Mouse (Mus musculus) ES-E14 (cell line): ENCODE results near the gene Tnfrsf21. TPM values are rescaled to one million over a fixed set of nuclear protein-coding genes. Genes with fewer than 3 reads are reported as not detected.

Experiments used
- DNase-seq: peaks from one replicate; pipeline ENCODE4 v3.0.0-alpha.2; 2013; ENCODE audit warnings: low read depth, low spot score
- H3K27ac ChIP-seq: 2 replicates; pipeline ENCODE4 v1.5.1; 2012; ENCODE audit warnings: low read depth, mild to moderate bottlenecking, low read length, moderate library complexity, mixed read lengths; ENCODE audit not compliant: poor library complexity, insufficient read depth, severe bottlenecking
- H3K36me3 ChIP-seq: 2 replicates; pipeline ENCODE4 v1.6.1; 2012; ENCODE audit warnings: mild to moderate bottlenecking, low read length, moderate library complexity, mixed read lengths; ENCODE audit not compliant: control insufficient read depth, poor library complexity, insufficient read depth, severe bottlenecking
- H3K4me1 ChIP-seq, 2 experiments: fragments of 150-350 bp in 1 of 2; sonication (generic) in 1 of 2; 2 replicates each; pipeline ENCODE4 v1.6.1; 2012; ENCODE audit warnings: low read length in 2 of 2, mild to moderate bottlenecking in 1 of 2, mixed read lengths in 1 of 2; ENCODE audit not compliant: control insufficient read depth in 2 of 2, insufficient read depth in 2 of 2, poor library complexity in 1 of 2
- H3K4me3 ChIP-seq, 2 experiments: fragments of 150-350 bp in 1 of 2; sonication (generic) in 1 of 2; 2 replicates each; pipeline ENCODE4 v1.5.1; 2012; ENCODE audit warnings: low read length in 2 of 2, low read depth in 1 of 2, mild to moderate bottlenecking in 1 of 2, mixed read lengths in 1 of 2; ENCODE audit not compliant: insufficient read depth in 1 of 2, poor library complexity in 1 of 2, severe bottlenecking in 1 of 2
- H3K9ac ChIP-seq: 2 replicates; pipeline ENCODE4 v1.6.1; 2012; ENCODE audit warnings: low read depth, mild to moderate bottlenecking, low read length, mixed read lengths; ENCODE audit not compliant: poor library complexity, insufficient read depth, severe bottlenecking
- H3K9me3 ChIP-seq: fragments of 150-350 bp; sonication (generic); 2 replicates; pipeline ENCODE4 v1.6.1; 2012; ENCODE audit warnings: low read depth, mild to moderate bottlenecking, low read length; ENCODE audit not compliant: control insufficient read depth, insufficient read depth
- CHD2 ChIP-seq: IDR thresholded peaks from 2 replicates; pipeline ENCODE4 v1.6.1; 2014; ENCODE audit warnings: mild to moderate bottlenecking, low read depth, low read length, inconsistent platforms
- HCFC1 ChIP-seq: IDR thresholded peaks from 2 replicates; pipeline ENCODE4 v1.6.1; 2012; ENCODE audit warnings: low read length, inconsistent platforms, borderline replicate concordance; ENCODE audit not compliant: insufficient read depth
- MAFK ChIP-seq: IDR thresholded peaks from 2 replicates; pipeline ENCODE4 v1.6.1; 2014; ENCODE audit warnings: mild to moderate bottlenecking, low read depth, low read length, inconsistent platforms; ENCODE audit not compliant: insufficient read depth
- ZC3H11A ChIP-seq: IDR thresholded peaks from 2 replicates; pipeline ENCODE4 v1.6.1; 2012; ENCODE audit warnings: low read depth, mild to moderate bottlenecking, inconsistent platforms, low read length, borderline replicate concordance
- ZNF384 ChIP-seq: IDR thresholded peaks from 2 replicates; pipeline ENCODE4 v1.6.1; 2012; ENCODE audit warnings: low read depth, low read length, inconsistent platforms
- in situ Hi-C, 2 experiments: fragments of 600-800 bp; cut with MboI; formaldehyde crosslinking; loops; one replicate each; pipeline ENCODE4 v1.15.1; 2025; ENCODE audit warnings: low sequenced_read_pairs in 2 of 2, inconsistent platforms in 1 of 2; ENCODE audit not compliant: unreplicated experiment in 2 of 2
- total RNA-seq: library from RNA; depleted of rRNA; stranded (reverse); fragments of 300-350 nt; gene quantifications from 2 replicates; pipeline ENCODE4 v1.2.3, GENCODE M21; 2012

Gene Tnfrsf21
- total RNA-seq, 1 experiment: 19.8 TPM

GRCm38 (mm10) chr17:43090948-43091724 lies 74.8 kb downstream of the Tnfrsf21 start:
- Histone ChIP-seq H3K27ac (no peak overlapping the region), H3K9ac (no peak overlapping the region), H3K4me1 (peaks cover 2 to 3% of the 10 kb centered on the region in 2 experiments; a peak in 2 of 4 replicates), H3K4me3 (no peak overlapping the region), H3K9me3 (no peaks in the 10 kb centered on the region), H3K36me3 (peaks cover 3% of the 10 kb centered on the region)
- DNase-seq: no peak
- in situ Hi-C loops: no loop called here
- TF ChIP-seq ZC3H11A (no peak), HCFC1 (no peak)

DNA sequence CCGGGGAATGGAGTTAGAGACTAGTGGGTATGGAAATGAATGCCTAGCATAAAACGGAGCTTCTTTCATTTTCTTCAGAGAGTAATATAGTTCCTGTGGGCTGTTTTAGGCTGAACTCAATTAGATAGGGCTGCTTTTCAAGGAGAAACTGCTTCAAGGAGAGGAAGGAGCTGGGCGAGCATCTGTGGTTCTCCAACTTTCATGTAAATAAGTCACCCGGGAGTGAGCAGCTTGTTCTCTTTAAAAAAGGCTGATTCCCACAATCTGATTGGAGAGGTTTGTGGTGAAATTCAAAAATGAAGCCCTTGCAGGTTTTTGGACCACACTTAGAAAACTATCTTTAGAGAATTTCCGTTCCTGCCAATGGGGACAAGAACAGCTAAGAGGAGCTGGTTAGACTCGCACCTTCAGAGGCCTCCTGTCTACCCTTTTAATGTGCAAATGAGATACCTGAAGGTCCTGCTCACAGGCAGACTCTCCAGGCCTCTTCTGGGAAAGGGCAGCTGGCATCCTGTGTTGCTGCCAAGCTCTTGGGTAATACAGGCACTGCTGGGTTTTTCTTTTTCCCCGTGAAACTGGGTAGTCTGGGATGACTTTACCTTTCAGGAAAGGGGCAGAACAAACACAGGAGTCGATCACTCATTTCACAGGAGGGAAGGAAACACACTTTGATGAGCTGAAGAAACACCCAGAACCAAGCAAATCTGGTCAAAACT lies 76.1 kb downstream of the Tnfrsf21 start:
- TF ChIP-seq ZNF384 (no peak), CHD2 (no peak), MAFK (no peak), HCFC1 (no peak), ZC3H11A (no peak)

DNA sequence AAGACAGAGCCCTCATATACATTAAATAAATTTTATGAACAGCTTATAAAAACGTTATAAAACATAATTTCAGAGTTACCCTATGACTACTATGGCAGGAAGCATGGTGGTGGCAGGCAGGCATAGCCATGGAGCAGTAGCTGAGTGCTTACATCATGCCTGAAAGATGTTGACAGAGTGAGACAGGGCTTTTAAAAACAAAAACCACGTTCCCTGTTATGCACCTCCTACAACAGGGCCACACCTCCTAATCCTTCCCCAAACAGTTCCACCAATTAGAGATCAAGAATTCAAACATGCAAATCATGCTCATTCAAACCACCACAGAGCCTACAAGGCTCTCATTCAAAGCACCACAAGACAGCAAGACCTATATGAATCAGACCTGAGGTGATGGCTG lies 77.9 kb downstream of the Tnfrsf21 start:
- Histone ChIP-seq H3K27ac (no peak overlapping the region), H3K36me3 (no peaks in the 10 kb centered on the region), H3K9ac (no peak overlapping the region), H3K4me1 (peaks cover 0 to 3% of the 10 kb centered on the region in 2 experiments; a peak in 1 of 4 replicates), H3K9me3 (no peaks in the 10 kb centered on the region), H3K4me3 (no peak overlapping the region)
- in situ Hi-C loops: no loop called here
- no peak for DNase-seq
- no peak for TF ChIP-seq MAFK
- no peak for TF ChIP-seq HCFC1
- no peak for TF ChIP-seq ZNF384
- no peak for TF ChIP-seq ZC3H11A
- TF ChIP-seq CHD2: no peak

More for the DNA sequence above, 76.1 kb downstream of the Tnfrsf21 start:
- Histone ChIP-seq H3K4me3 (no peak overlapping the region), H3K9ac (no peak overlapping the region), H3K4me1 (peaks cover 2 to 3% of the 10 kb centered on the region in 2 experiments; a peak in 2 of 4 replicates), H3K27ac (no peak overlapping the region), H3K9me3 (no peaks in the 10 kb centered on the region), H3K36me3 (peaks cover 3% of the 10 kb centered on the region)
- DNase-seq: no peak
- in situ Hi-C loops: no loop called here

DNA sequence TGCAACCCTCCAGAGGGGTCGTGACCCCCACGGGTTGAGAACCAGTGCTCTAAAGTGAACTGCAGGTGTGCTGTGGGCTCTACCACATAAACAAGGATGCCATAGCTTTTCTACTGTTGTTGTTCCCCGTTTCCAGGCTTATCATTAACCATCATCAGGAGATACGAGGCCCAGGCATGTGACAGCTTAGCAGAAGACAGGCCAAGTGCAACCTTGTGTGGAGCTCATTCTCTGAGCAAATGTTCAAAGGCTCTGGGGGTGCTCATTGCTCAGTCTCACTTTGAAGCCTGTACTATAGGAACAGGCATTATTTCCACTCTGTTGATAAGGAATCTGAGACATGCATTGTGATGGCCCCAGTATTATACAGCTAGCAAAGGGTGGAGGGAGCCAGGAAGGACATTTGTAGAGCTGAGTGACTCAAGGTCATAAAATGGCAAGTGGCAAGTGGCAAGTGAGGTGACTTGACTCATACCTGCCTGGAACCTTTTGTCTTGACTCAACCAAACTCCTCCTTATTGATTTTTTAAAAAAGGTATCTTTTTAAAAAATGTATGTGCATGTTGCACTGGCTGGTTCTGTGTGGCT lies 80.8 kb downstream of the Tnfrsf21 start:
- no peak overlapping the region for H3K4me3 ChIP-seq
- H3K9ac ChIP-seq: no peak overlapping the region
- H3K36me3 ChIP-seq: no peaks in the 10 kb centered on the region
- TF ChIP-seq ZNF384 (no peak), ZC3H11A (no peak), MAFK (no peak), CHD2 (no peak), HCFC1 (no peak)
- in situ Hi-C loops: no loop called here
- peaks cover 1 to 4% of the 10 kb centered on the region in 2 experiments; a peak in 1 of 4 replicates for H3K4me1 ChIP-seq
- no peak overlapping the region for H3K27ac ChIP-seq
- no peaks in the 10 kb centered on the region for H3K9me3 ChIP-seq
- DNase-seq: no peak
